ENCODE assay signal across 8 mouse cellular contexts in genomic region chr4:56643999-56644962, GRCm38 (mm10).
A peak's percentile ranks its signal among the peaks of the same experiment; 100 is the strongest.
DNase-seq lines count a peak whose midpoint lies in the region; ATAC-seq and TF ChIP-seq lines count a peak whose summit lies in the region.

No protein-coding gene starts in this region.

- no peaks in the 10 kb centered on the region for H3K27me3 ChIP-seq in forebrain, postnatal 0 days (ENCODE audit: insufficient read depth, low read length)
- H3K27me3 ChIP-seq in hindbrain, embryonic 14.5 days (ENCODE audit: control insufficient read depth, insufficient read depth, low read length) = no peaks in the 10 kb centered on the region
- H3K27me3 ChIP-seq in limb, embryonic 11.5 days (ENCODE audit: control insufficient read depth, insufficient read depth, low read length) = no peaks in the 10 kb centered on the region
- no peaks in the 10 kb centered on the region for H3K27me3 ChIP-seq in neural tube, embryonic 13.5 days

- 5% methylated on average over 20 of the region's 20 CpGs for WGBS in forebrain, postnatal 0 days
- WGBS in hindbrain, embryonic 14.5 days = 15% methylated on average over 20 of the region's 20 CpGs
- WGBS in limb, embryonic 11.5 days = 45% methylated on average over 20 of the region's 20 CpGs
- WGBS in neural tube, embryonic 13.5 days = 20% methylated on average over 20 of the region's 20 CpGs

- peak overlapping the region; percentile 33 for H3K4me2 ChIP-seq in forebrain, postnatal 0 days (ENCODE audit: low read depth)
- peak overlapping the region; percentile 31 for H3K4me2 ChIP-seq in hindbrain, embryonic 14.5 days (replicated peaks)
- H3K4me2 ChIP-seq in limb, embryonic 11.5 days (ENCODE audit: low read depth, severe bottlenecking) = peak overlapping the region; percentile 29
- H3K4me2 ChIP-seq in neural tube, embryonic 13.5 days = peak overlapping the region; percentile 46

- 0 out of 2 replicates have a peak overlapping the region, but pooled peaks have one; percentile 1 for H3K4me3 ChIP-seq in forebrain, postnatal 0 days (ENCODE audit: low read depth, low read length)
- H3K4me3 ChIP-seq in hindbrain, embryonic 14.5 days (replicated peaks; ENCODE audit: low read length) = no peak overlapping the region
- H3K4me3 ChIP-seq in limb, embryonic 11.5 days (ENCODE audit: low read depth, low read length) = no peak overlapping the region
- no peak overlapping the region for H3K4me3 ChIP-seq in neural tube, embryonic 13.5 days

- H3K9ac ChIP-seq in forebrain, postnatal 0 days = no peak overlapping the region
- H3K9ac ChIP-seq in hindbrain, embryonic 14.5 days = no peak overlapping the region
- H3K9ac ChIP-seq in limb, embryonic 11.5 days (ENCODE audit: low read length) = no peak overlapping the region
- H3K9ac ChIP-seq in neural tube, embryonic 13.5 days = peak overlapping the region; percentile 27; the same call in 1 of the 2 replicates

- peaks cover 16% of the 10 kb centered on the region for H3K4me1 ChIP-seq in forebrain, postnatal 0 days (ENCODE audit: insufficient read depth)
- peaks cover 21% of the 10 kb centered on the region for H3K4me1 ChIP-seq in hindbrain, embryonic 14.5 days (replicated peaks; ENCODE audit: control insufficient read depth, insufficient read depth, low read length)
- peaks cover 5% of the 10 kb centered on the region; the same call in 1 of the 2 replicates for H3K4me1 ChIP-seq in limb, embryonic 11.5 days (ENCODE audit: control insufficient read depth, insufficient read depth, low read length)
- peaks cover 23% of the 10 kb centered on the region for H3K4me1 ChIP-seq in neural tube, embryonic 13.5 days (replicated peaks)

- H3K36me3 ChIP-seq in forebrain, postnatal 0 days (ENCODE audit: insufficient read depth) = no peaks in the 10 kb centered on the region
- no peaks in the 10 kb centered on the region for H3K36me3 ChIP-seq in hindbrain, embryonic 14.5 days (replicated peaks; ENCODE audit: control insufficient read depth, insufficient read depth)
- no peaks in the 10 kb centered on the region for H3K36me3 ChIP-seq in limb, embryonic 11.5 days (ENCODE audit: control insufficient read depth, insufficient read depth, low read length)
- no peaks in the 10 kb centered on the region for H3K36me3 ChIP-seq in neural tube, embryonic 13.5 days

- peak overlapping the region; percentile 70 for H3K27ac ChIP-seq in forebrain, postnatal 0 days (ENCODE audit: low read depth, low read length)
- peak overlapping the region; percentile 16; the same call in 1 of the 2 replicates for H3K27ac ChIP-seq in hindbrain, embryonic 14.5 days
- H3K27ac ChIP-seq in limb, embryonic 11.5 days (replicated peaks; ENCODE audit: low read depth, low read length) = no peak overlapping the region
- H3K27ac ChIP-seq in neural tube, embryonic 13.5 days (replicated peaks) = peak overlapping the region; percentile 28; the same call in 1 of the 2 replicates

- TF ChIP-seq CTCF in forebrain, postnatal 0 days (IDR thresholded peaks at IDR 0.05; ENCODE audit: low read depth) = no peak

- peak; percentile 85 for ATAC-seq in forebrain, postnatal 0 days
- peak; percentile 81 for ATAC-seq in hindbrain, embryonic 14.5 days (ENCODE audit: low FRiP score)
- ATAC-seq in limb, embryonic 11.5 days (ENCODE audit: insufficient number of reproducible peaks, low FRiP score, low TSS enrichment, low read depth) = peak; percentile 60; the same call in 1 of the 2 replicates
- peak; percentile 87 for ATAC-seq in neural tube, embryonic 13.5 days (ENCODE audit: low read depth)

- peak; percentile 23 for DNase-seq in ovary, postnatal 14 days (ENCODE audit: low spot score)
- DNase-seq in ovary, adult 18-20 months (ENCODE audit: low spot score) = no peak
- DNase-seq in forebrain, postnatal 0 days = peak; percentile 77
- DNase-seq in hindbrain, embryonic 14.5 days (ENCODE audit: low spot score) = peak; percentile 65
- DNase-seq in limb, embryonic 11.5 days (ENCODE audit: low spot score) = peak; percentile 66
- no peak for DNase-seq in spleen, postnatal 10 days (ENCODE audit: low spot score in 2 of 2)
- no peak for DNase-seq in spleen, postnatal 4 days (ENCODE audit: low spot score in 2 of 2)

- H3K9me3 ChIP-seq in forebrain, postnatal 0 days (ENCODE audit: low read length) = no peaks in the 10 kb centered on the region
- no peaks in the 10 kb centered on the region for H3K9me3 ChIP-seq in hindbrain, embryonic 14.5 days (ENCODE audit: control insufficient read depth, low read length)
- H3K9me3 ChIP-seq in limb, embryonic 11.5 days (ENCODE audit: control insufficient read depth, low read length) = no peaks in the 10 kb centered on the region
- no peaks in the 10 kb centered on the region for H3K9me3 ChIP-seq in neural tube, embryonic 13.5 days

Comparison
In these comparisons a context has a peak if more than half of its experiments do, and no peak if none do; other contexts are left out.
1. DNase-seq: peak in ovary, postnatal 14 days (single experiment), forebrain, postnatal 0 days (single experiment), hindbrain, embryonic 14.5 days (single experiment) and limb, embryonic 11.5 days (single experiment); none in ovary, adult 18-20 months (single experiment), spleen, postnatal 10 days (0 of 2) and spleen, postnatal 4 days (0 of 2).
2. Peak in every context shown above with its lines, with median percentiles within 50 percentile points of each other: ATAC-seq and H3K4me2 ChIP-seq.